Mouse (Mus musculus) olfactory bulb, adult 2 months (tissue): ENCODE results near the gene Gm26620.

Source experiments
- CTCF ChIP-seq: fragments of 200-500 bp; IDR thresholded peaks from 2 replicates; pipeline ENCODE4 v1.5.1; 2012; ENCODE audit warnings: low read depth, mild to moderate bottlenecking, low read length, moderate library complexity; ENCODE audit not compliant: insufficient read depth
- POLR2A ChIP-seq: fragments of 200-500 bp; IDR thresholded peaks from 2 replicates; pipeline ENCODE4 v1.6.1; 2012; ENCODE audit warnings: mild to moderate bottlenecking, low read depth, low read length, moderate library complexity; ENCODE audit not compliant: insufficient read depth

DNA sequence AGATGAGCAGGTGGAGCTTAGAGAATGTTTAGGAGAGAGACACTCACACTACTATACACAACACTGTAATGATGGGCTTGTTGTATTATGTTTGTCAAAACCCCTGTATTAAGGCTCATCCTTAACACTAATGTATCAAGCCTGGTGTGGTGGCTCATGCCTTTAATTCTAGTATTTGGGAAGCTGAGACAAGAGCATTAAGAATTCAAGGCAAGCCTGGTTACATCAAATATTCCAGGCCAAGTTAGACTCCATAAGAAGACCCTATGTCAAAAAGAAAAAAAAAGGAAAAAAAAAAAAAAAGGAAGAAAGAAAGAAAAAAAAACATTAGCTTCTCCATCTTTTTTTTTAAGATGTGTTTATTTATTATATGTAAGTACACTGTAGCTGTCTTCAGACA lies 20.6 kb upstream of the Gm26620 start:
- TF ChIP-seq POLR2A (no peak), CTCF (no peak)
